Comparison of ENCODE assay signal across 8 mouse cellular contexts in the genomic region with DNA sequence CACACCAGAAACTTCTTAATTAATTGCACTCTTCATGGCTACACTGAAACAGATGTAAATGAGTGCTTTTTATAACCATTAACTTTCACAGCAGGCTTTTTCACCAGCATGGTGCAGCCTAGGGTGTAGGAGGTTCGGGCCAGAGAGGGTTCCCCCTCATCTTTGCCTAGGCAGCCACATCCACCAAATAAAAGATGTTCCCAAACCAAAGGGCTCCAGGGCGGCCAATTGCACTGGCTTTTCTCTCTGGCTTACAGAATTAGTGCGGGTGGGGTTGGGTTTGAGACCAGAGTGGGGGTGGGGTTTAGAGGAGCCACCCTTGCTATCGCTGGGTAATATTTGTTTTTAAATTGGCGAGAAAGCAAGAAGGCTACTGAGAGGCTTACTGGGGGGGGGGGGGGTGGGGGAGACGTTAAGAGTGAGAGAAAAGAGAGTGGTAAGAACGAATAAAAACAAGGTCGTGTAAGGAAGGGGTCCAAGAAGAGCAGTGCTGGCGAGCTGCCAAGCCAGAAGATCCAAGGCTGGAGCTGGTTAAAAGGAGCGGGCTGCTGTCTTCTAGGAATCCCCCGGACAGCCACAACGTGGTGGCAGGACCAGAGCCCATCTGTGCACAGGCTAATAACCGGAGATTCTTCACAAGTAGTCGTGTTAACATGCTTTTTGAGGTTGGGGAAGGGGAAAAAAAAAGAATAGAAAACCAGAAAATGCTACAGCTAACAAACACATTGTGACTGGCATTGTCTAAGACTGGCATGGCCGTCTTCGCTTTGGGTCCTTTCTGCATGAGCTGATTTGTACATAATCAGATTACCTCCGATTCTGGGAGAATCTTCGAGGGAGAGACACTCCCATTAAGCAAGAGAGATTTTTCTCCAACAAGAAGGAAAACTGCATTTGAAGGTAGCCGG.
A peak's percentile ranks its signal among the peaks of the same experiment; 100 is the strongest.
DNase-seq lines count a peak whose midpoint lies in the region; ATAC-seq lines count a peak whose summit lies in the region.
"Had no signal": no experiment of that assay in that cellular context is flagged by ENCODE, and none has a peak within 500 bp of the region (broad histone marks: within the 10 kb centered on the region; RNA-seq: fewer than 3 reads in every experiment).

No protein-coding gene starts in this region.

- H3K4me3 ChIP-seq in embryonic facial prominence, embryonic 15.5 days (replicated peaks), result no peak overlapping the region
- peak overlapping the region; percentile 16 for H3K4me3 ChIP-seq in hindbrain, embryonic 15.5 days
- H3K4me3 ChIP-seq in neural tube, embryonic 14.5 days (ENCODE audit: low read depth, low read length), result no peak overlapping the region

- H3K27ac ChIP-seq in embryonic facial prominence, embryonic 15.5 days (replicated peaks), result no peak overlapping the region; the same call in 1 of the 2 replicates
- 0 out of 2 replicates have a peak overlapping the region, but pooled peaks have one; percentile 30 for H3K27ac ChIP-seq in hindbrain, embryonic 15.5 days (replicated peaks)
- no peak overlapping the region; the same call in 1 of the 2 replicates for H3K27ac ChIP-seq in neural tube, embryonic 14.5 days (ENCODE audit: low read depth, low read length)

- intact Hi-C loops in left cerebral cortex, postnatal 4 days (cut with DNase I), result no loop called here
- intact Hi-C loops in left cerebral cortex, postnatal 36 days (cut with DNase I), result no loop called here

- DNase-seq in left cerebral cortex, postnatal 4 days, result peak; percentile 74
- no peak for DNase-seq in left cerebral cortex, postnatal 36 days (ENCODE audit: low spot score in 2 of 2)
- DNase-seq in urinary bladder, postnatal 14 days (ENCODE audit: low spot score), result no peak

- H3K9ac ChIP-seq in embryonic facial prominence, embryonic 15.5 days, result no peak overlapping the region
- H3K9ac ChIP-seq in hindbrain, embryonic 15.5 days, result no peak overlapping the region
- no peak overlapping the region for H3K9ac ChIP-seq in neural tube, embryonic 14.5 days (replicated peaks; ENCODE audit: low read depth, low read length)

- peak overlapping the region; percentile 40 for H3K4me2 ChIP-seq in embryonic facial prominence, embryonic 15.5 days (replicated peaks)
- H3K4me2 ChIP-seq in hindbrain, embryonic 15.5 days, result peak overlapping the region; percentile 51
- peak overlapping the region; percentile 39 for H3K4me2 ChIP-seq in neural tube, embryonic 14.5 days (ENCODE audit: low read depth, low read length)

- H3K36me3 ChIP-seq in embryonic facial prominence, embryonic 15.5 days, result no peaks in the 10 kb centered on the region
- H3K36me3 ChIP-seq in hindbrain, embryonic 15.5 days, result no peaks in the 10 kb centered on the region
- H3K36me3 ChIP-seq in neural tube, embryonic 14.5 days (ENCODE audit: control insufficient read depth, insufficient read depth, low read length), result no peaks in the 10 kb centered on the region

- peak; percentile 68; the same call in 1 of the 2 replicates for ATAC-seq in embryonic facial prominence, embryonic 15.5 days (ENCODE audit: insufficient number of reproducible peaks, low FRiP score, low TSS enrichment, low read depth)
- ATAC-seq in hindbrain, embryonic 15.5 days (ENCODE audit: low FRiP score, low read depth), result peak; percentile 75
- ATAC-seq in neural tube, embryonic 14.5 days (ENCODE audit: low read depth), result peak; percentile 86
- no peak for ATAC-seq in megakaryocyte, adult 5-6 weeks (ENCODE audit: poor library complexity, severe bottlenecking)
- ATAC-seq: Patski had no signal

- H3K9me3 ChIP-seq in embryonic facial prominence, embryonic 15.5 days (replicated peaks), result no peaks in the 10 kb centered on the region
- H3K9me3 ChIP-seq in hindbrain, embryonic 15.5 days, result no peaks in the 10 kb centered on the region
- no peaks in the 10 kb centered on the region for H3K9me3 ChIP-seq in neural tube, embryonic 14.5 days (ENCODE audit: control insufficient read depth, low read length)

- 12% methylated on average over 19 of the region's 19 CpGs for WGBS in embryonic facial prominence, embryonic 15.5 days
- WGBS in hindbrain, embryonic 15.5 days, result 10% methylated on average over 19 of the region's 19 CpGs
- WGBS in neural tube, embryonic 14.5 days, result 16% methylated on average over 19 of the region's 19 CpGs

- H3K4me1 ChIP-seq in embryonic facial prominence, embryonic 15.5 days, result peaks cover 23% of the 10 kb centered on the region
- peaks cover 17% of the 10 kb centered on the region for H3K4me1 ChIP-seq in hindbrain, embryonic 15.5 days (replicated peaks)
- peaks cover 8% of the 10 kb centered on the region; the same call in 1 of the 2 replicates for H3K4me1 ChIP-seq in neural tube, embryonic 14.5 days (ENCODE audit: control insufficient read depth, insufficient read depth, low read length)

- no peaks in the 10 kb centered on the region for H3K27me3 ChIP-seq in embryonic facial prominence, embryonic 15.5 days
- no peaks in the 10 kb centered on the region for H3K27me3 ChIP-seq in hindbrain, embryonic 15.5 days
- H3K27me3 ChIP-seq in neural tube, embryonic 14.5 days (ENCODE audit: control insufficient read depth, insufficient read depth, low read length), result no peaks in the 10 kb centered on the region
- H3K27me3 ChIP-seq: Patski had no signal
